Mouse (Mus musculus) midbrain, embryonic 16.5 days (tissue): ENCODE measurements around the gene 1110065P20Rik. TPM values are rescaled to one million over a fixed set of nuclear protein-coding genes. Genes with fewer than 3 reads are reported as not detected.

ENCODE experiments used
- ATAC-seq: fragments of 200-750 bp; cut with Nextera tagmentation; 2 replicates; pipeline ENCODE4 v1.8.0; 2017; ENCODE audit warnings: moderate TSS enrichment
- H3K27ac ChIP-seq: fragments of 300-500 bp; sonication (generic); 2 replicates; pipeline ENCODE4 v1.5.1; 2014; ENCODE audit warnings: mild to moderate bottlenecking, low read length, mixed read lengths
- H3K27me3 ChIP-seq: fragments of 300-500 bp; sonication (generic); 2 replicates; pipeline ENCODE4 v1.6.1; 2014; ENCODE audit warnings: low read depth, low read length, mixed read lengths; ENCODE audit not compliant: control insufficient read depth, insufficient read depth
- H3K36me3 ChIP-seq: fragments of 300-500 bp; sonication (generic); 2 replicates; pipeline ENCODE4 v1.6.1; 2014; ENCODE audit warnings: mild to moderate bottlenecking, low read length, moderate library complexity, mixed read lengths; ENCODE audit not compliant: control insufficient read depth, insufficient read depth
- H3K4me1 ChIP-seq: fragments of 300-500 bp; sonication (generic); 2 replicates; pipeline ENCODE4 v1.6.1; 2014; ENCODE audit warnings: mild to moderate bottlenecking, low read length, mixed read lengths; ENCODE audit not compliant: control insufficient read depth, insufficient read depth
- H3K4me2 ChIP-seq: fragments of 300-500 bp; sonication (generic); 2 replicates; pipeline ENCODE4 v1.6.1; 2014; ENCODE audit warnings: mild to moderate bottlenecking, low read length, mixed read lengths
- H3K4me3 ChIP-seq: fragments of 300-500 bp; sonication (generic); 2 replicates; pipeline ENCODE4 v1.5.1; 2014; ENCODE audit warnings: low read depth, mild to moderate bottlenecking, low read length, moderate library complexity, mixed read lengths
- H3K9ac ChIP-seq: fragments of 300-500 bp; sonication (generic); 2 replicates; pipeline ENCODE4 v1.6.1; 2014; ENCODE audit warnings: low read depth, low read length, mixed read lengths
- H3K9me3 ChIP-seq: fragments of 300-500 bp; sonication (generic); replicated peaks from 2 replicates; pipeline ENCODE4 v1.6.1; 2014; ENCODE audit warnings: mild to moderate bottlenecking, low read length, mixed read lengths; ENCODE audit not compliant: control insufficient read depth, poor library complexity, severe bottlenecking
- WGBS: fragments of 180-500 bp; shearing (Covaris S2); extraction: QIAGEN DNeasy Blood & Tissue Kit; methylation state at CpG from one replicate; pipeline ENCODE4 v1.1.7; 2014; 5-methylcytosine and 5-hydroxymethylcytosine counted together
- polyA plus RNA-seq: library from polyadenylated mRNA; unstranded; fragments of >200 nt; fragmentation: Nextera tagmentation; extraction: Ambion mirVana; gene quantifications from 2 replicates; pipeline ENCODE4 v1.2.1, GENCODE M21; 2015

1110065P20Rik gene
- 81.9 and 94.4 TPM in 2 replicates for polyA plus RNA-seq

DNA sequence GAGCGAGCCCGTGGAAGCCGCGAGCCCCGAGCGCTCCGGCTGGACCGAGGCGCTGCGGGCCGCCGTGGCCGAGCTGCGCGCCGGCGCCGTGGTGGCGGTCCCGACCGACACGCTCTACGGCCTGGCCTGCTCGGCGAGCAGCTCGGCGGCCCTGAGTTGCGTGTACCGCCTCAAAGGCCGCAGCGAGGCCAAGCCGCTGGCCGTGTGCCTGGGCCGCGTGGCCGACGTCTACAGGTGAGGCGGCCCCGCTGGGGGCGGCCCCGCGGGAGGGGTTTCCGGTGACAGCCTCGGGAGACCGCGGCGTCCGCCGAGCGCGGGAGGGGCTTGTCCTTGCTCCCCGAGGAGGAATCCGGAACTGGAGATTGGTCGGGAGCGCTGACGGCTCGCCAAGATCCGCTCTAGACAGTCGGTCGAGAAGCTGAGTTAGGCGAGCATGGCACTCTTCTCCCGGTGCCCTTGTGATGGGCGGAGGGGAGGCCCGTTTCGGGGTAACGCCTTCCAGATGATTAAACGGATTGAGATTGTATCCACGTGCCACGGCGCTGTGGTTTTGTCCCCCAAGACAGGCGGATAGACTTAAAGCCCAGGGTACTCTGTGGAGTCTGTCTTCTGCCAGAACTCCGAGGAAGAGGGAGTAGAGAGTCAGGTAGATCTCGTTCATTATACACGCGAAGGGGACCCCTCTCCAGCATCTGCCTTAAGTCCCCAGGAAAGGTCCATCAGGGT lies at the start of gene 1110065P20Rik:
TSS of gene 1110065P20Rik (minus strand) at position 264 of the 726 bp plus-strand sequence.
- H3K4me1 ChIP-seq, result peaks cover 26% of the 10 kb centered on the region
- no peaks in the 10 kb centered on the region for H3K27me3 ChIP-seq
- H3K9ac ChIP-seq, result peak within 1 kb of the TSS; percentile 94
- ATAC-seq, result peak; percentile 72
- H3K4me3 ChIP-seq, result peak within 1 kb of the TSS; percentile 94
- WGBS, result 1% methylated on average over 68 of the region's 75 CpGs
- no peaks in the 10 kb centered on the region for H3K9me3 ChIP-seq
- H3K36me3 ChIP-seq, result peaks cover 17% of the 10 kb centered on the region; the same call in 1 of the 2 replicates
- peak within 1 kb of the TSS; percentile 90 for H3K27ac ChIP-seq
- H3K4me2 ChIP-seq, result peak within 1 kb of the TSS; percentile 98

DNA sequence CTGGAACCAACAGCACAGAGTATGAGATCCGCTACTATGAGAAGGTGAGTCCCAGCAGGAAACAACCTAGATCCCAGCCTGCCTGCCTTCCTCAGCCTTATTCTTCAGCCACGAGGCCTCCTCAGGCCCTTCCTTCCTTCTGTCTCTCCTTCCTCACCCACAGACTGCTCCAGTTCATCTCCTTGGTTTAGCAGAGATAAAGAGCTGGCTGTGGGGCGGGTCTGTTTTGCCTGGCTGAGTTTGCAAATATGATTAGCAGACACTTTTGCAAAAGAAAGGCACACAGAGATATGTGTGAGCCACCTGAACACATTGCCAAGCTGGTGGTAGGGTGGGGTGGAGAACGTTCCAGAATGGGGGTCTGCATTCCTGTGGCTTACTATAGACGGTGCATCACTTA lies 48.9 kb upstream of the 1110065P20Rik start:
- WGBS, result 60% methylated on average over 5 of the region's 5 CpGs

DNA sequence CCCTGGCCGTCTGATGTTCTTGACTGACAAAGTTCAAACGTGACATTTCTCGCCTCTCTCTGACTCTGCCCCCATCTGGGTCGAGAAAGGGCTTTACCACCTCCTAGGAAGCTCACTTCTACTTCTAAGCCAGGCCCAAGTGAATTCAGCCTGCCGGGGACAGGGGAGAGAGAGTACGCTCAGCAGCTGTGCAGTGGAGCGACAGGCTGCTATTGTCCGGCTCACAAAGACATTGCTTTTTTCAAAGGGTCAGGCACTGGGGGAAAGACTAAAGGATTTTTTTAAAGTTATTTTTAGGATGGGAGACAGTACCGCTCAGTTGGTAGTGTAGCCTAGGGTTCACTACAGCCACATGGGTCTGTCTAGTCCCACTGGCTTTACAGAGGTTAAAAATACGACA lies 47.4 kb upstream of the 1110065P20Rik start:
- Histone ChIP-seq H3K9ac (no peak overlapping the region), H3K36me3 (no peaks in the 10 kb centered on the region), H3K9me3 (no peaks in the 10 kb centered on the region), H3K27me3 (peaks cover 5% of the 10 kb centered on the region; the same call in 1 of the 2 replicates), H3K27ac (no peak overlapping the region), H3K4me1 (peaks cover 27% of the 10 kb centered on the region), H3K4me2 (no peak overlapping the region), H3K4me3 (no peak overlapping the region)
- no peak for ATAC-seq
- WGBS, result 14% methylated on average over 10 of the region's 10 CpGs

More for the DNA sequence above, 48.9 kb upstream of the 1110065P20Rik start:
- peaks cover 16% of the 10 kb centered on the region for H3K4me1 ChIP-seq
- no peak overlapping the region for H3K9ac ChIP-seq
- no peaks in the 10 kb centered on the region for H3K36me3 ChIP-seq
- H3K9me3 ChIP-seq, result no peaks in the 10 kb centered on the region
- no peak overlapping the region for H3K4me3 ChIP-seq
- H3K27ac ChIP-seq, result no peak overlapping the region
- ATAC-seq, result no peak
- no peak overlapping the region for H3K4me2 ChIP-seq
- H3K27me3 ChIP-seq, result peaks cover 5% of the 10 kb centered on the region; the same call in 1 of the 2 replicates

DNA sequence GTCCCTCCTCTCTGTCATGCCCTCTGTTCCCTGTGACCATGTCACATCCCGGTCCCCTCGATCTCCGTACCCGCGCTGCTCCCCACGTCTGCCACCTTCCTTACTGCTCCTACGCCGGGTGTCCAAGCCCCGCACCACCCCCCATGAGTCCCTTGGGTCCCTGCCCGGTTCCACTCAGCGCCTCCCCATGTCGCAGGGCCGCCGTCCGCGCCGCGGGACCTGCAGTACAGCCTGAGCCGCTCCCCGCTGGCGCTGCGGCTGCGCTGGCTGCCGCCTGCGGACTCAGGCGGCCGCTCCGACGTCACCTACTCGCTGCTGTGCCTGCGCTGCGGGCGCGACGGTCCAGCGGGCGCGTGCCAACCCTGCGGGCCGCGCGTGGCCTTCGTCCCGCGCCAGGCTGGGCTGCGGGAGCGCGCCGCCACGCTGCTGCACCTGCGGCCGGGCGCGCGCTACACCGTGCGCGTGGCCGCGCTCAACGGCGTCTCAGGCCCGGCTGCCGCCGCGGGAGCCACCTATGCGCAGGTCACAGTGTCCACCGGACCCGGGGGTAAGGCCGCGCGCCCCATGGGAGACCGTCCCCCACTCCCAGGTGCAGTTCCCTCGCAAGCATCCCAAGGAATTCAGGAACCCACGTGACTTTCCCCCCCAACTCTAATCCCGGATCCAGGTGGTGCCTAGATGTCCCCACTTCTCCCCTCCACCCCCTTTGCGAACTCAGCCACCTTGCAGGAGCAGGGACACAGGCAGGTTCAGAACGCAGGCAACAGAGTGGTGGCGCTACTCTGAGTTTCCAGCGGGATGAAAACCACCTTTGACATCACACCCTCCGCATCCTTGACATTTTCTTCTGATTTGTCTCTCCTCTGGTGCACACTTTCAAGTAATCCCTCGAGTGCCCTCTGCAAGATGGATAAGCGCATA lies 43.8 kb upstream of the 1110065P20Rik start:
- Histone ChIP-seq H3K4me2 (peak overlapping the region; percentile 76), H3K4me3 (peak overlapping the region; percentile 56), H3K4me1 (peaks cover 21% of the 10 kb centered on the region), H3K27me3 (peaks cover 5% of the 10 kb centered on the region; the same call in 1 of the 2 replicates), H3K9me3 (no peaks in the 10 kb centered on the region), H3K9ac (peak overlapping the region; percentile 79), H3K27ac (peak overlapping the region; percentile 51; the same call in 1 of the 2 replicates), H3K36me3 (no peaks in the 10 kb centered on the region)
- whole genome bisulfite sequencing, result 1% methylated on average over 82 of the region's 83 CpGs
- ATAC-seq, result peak; percentile 74

- 25% methylated on average over 6 of the region's 6 CpGs for WGBS
- Histone ChIP-seq H3K4me2 (peak overlapping the region; percentile 76), H3K4me1 (peaks cover 15% of the 10 kb centered on the region), H3K27me3 (peaks cover 5% of the 10 kb centered on the region; the same call in 1 of the 2 replicates), H3K9ac (peak overlapping the region; percentile 79), H3K27ac (no peak overlapping the region), H3K36me3 (no peaks in the 10 kb centered on the region), H3K9me3 (no peaks in the 10 kb centered on the region), H3K4me3 (peak overlapping the region; percentile 56)
- no peak; the same call in 1 of the 2 replicates for ATAC-seq
Measured at GRCm38 (mm10) chr4:124893769-124894168, 42.8 kb upstream of the 1110065P20Rik start.

- WGBS, result 79% methylated on average over 5 of the region's 5 CpGs
- Histone ChIP-seq H3K9ac (no peak overlapping the region), H3K4me3 (no peak overlapping the region), H3K36me3 (no peaks in the 10 kb centered on the region), H3K27ac (no peak overlapping the region), H3K9me3 (no peaks in the 10 kb centered on the region), H3K4me1 (peaks cover 15% of the 10 kb centered on the region), H3K27me3 (peaks cover 5% of the 10 kb centered on the region; the same call in 1 of the 2 replicates), H3K4me2 (no peak overlapping the region)
- ATAC-seq, result no peak
Measured at GRCm38 (mm10) chr4:124890831-124891230, 39.8 kb upstream of the 1110065P20Rik start.

DNA sequence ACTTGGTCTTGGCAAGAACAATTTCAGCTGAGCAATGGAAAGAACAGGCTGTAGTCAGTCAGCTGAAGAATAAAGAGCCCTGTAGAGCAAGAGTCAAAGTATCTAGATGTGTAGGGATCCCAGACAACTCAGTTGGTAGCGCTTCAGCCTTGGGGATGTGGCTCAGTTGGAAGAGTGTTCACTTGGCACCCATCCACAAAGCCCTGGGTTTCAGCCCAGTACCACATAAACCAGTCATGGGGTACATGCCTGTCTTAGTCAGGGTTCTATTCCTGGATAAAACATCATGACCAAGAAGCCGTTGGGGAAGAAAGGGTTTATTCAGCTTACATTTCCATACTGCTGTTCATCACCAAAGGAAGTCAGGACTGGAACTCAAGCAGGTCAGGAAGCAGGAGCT lies 38.9 kb upstream of the 1110065P20Rik start:
- WGBS, result 77% methylated on average over 2 of the region's 2 CpGs
- Histone ChIP-seq H3K9me3 (no peaks in the 10 kb centered on the region), H3K4me1 (peaks cover 11% of the 10 kb centered on the region), H3K27ac (no peak overlapping the region), H3K4me2 (no peak overlapping the region), H3K36me3 (no peaks in the 10 kb centered on the region), H3K27me3 (peaks cover 3% of the 10 kb centered on the region; the same call in 1 of the 2 replicates), H3K4me3 (no peak overlapping the region), H3K9ac (no peak overlapping the region)
- no peak for ATAC-seq

DNA sequence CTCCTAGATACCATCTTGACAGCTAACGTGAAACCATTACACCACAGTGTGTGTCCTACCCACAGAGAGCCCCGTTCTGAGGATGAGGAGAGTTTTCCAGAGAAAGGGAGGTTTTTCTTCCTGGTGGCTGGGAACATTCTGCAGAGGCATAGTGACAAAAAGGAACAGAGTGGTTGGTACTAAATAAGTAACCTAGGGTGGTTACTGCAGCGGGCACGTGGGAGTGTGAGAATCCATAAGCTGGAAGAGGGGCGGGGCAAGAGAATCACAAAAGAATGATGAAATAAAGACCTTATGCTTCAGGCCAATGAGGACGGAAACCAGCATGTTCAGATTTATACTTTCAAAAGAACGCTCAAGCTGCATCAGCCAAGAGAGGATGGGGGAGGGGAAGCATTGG lies 37.7 kb upstream of the 1110065P20Rik start:
- H3K4me2 ChIP-seq, result no peak overlapping the region
- H3K27ac ChIP-seq, result no peak overlapping the region
- H3K4me3 ChIP-seq, result no peak overlapping the region
- no peak for ATAC-seq
- WGBS, result 66% methylated on average over 7 of the region's 7 CpGs
- H3K4me1 ChIP-seq, result peaks cover 4% of the 10 kb centered on the region
- H3K36me3 ChIP-seq, result no peaks in the 10 kb centered on the region
- peaks cover 3% of the 10 kb centered on the region; the same call in 1 of the 2 replicates for H3K27me3 ChIP-seq
- no peak overlapping the region for H3K9ac ChIP-seq
- no peaks in the 10 kb centered on the region for H3K9me3 ChIP-seq
